Mouse (Mus musculus): ENCODE data around the gene BC030867. TPM values are rescaled to one million over a fixed set of nuclear protein-coding genes. Genes with fewer than 3 reads are reported as not detected.

The BC030867 gene
- polyA plus RNA-seq, 1 experiment from 2014 or later = 22.2 TPM

GRCm38 (mm10) chr11:102297577-102298556 is 49.2 kb downstream of the BC030867 start:
- WGBS = 25% methylated on average over 27 of the region's 27 CpGs
- peak; percentile 30 for ATAC-seq (replicated peaks; ENCODE audit: low FRiP score)

GRCm38 (mm10) chr11:102299839-102300238 is 51.2 kb downstream of the BC030867 start:
- no peak overlapping the region for H3K4me3 ChIP-seq (replicated peaks)
- no peak for ATAC-seq (replicated peaks; ENCODE audit: low FRiP score)
- H3K36me3 ChIP-seq = 0 out of 2 replicates have a peak, but pooled peaks cover under 1% of the 10 kb centered on the region
- H3K9me3 ChIP-seq (replicated peaks) = no peaks in the 10 kb centered on the region
- no peak overlapping the region for H3K4me2 ChIP-seq
- H3K4me1 ChIP-seq = peaks cover 17% of the 10 kb centered on the region
- WGBS = 6% methylated on average over 1 of the region's 1 CpGs
- H3K27ac ChIP-seq = no peak overlapping the region
- no peak overlapping the region for H3K9ac ChIP-seq
- no peaks in the 10 kb centered on the region for H3K27me3 ChIP-seq

More at GRCm38 (mm10) chr11:102297577-102298556, 49.2 kb downstream of the BC030867 start:
- no peaks in the 10 kb centered on the region for H3K27me3 ChIP-seq
- peak overlapping the region; percentile 83 for H3K4me2 ChIP-seq
- peak overlapping the region; percentile 72 for H3K9ac ChIP-seq
- peaks cover 29% of the 10 kb centered on the region for H3K4me1 ChIP-seq
- H3K4me3 ChIP-seq (replicated peaks) = peak overlapping the region; percentile 92
- no peaks in the 10 kb centered on the region for H3K9me3 ChIP-seq (replicated peaks)
- H3K27ac ChIP-seq = peak overlapping the region; percentile 99
- H3K36me3 ChIP-seq = peaks cover 21% of the 10 kb centered on the region

- Histone ChIP-seq H3K27ac (no peak overlapping the region), H3K4me1 (peaks cover 10% of the 10 kb centered on the region), H3K27me3 (no peaks in the 10 kb centered on the region), H3K4me3 (replicated peaks) (no peak overlapping the region), H3K9me3 (replicated peaks) (no peaks in the 10 kb centered on the region), H3K36me3 (peaks cover 32% of the 10 kb centered on the region), H3K4me2 (no peak overlapping the region), H3K9ac (no peak overlapping the region)
- WGBS = 47% methylated on average over 2 of the region's 2 CpGs
- no peak for ATAC-seq (replicated peaks; ENCODE audit: low FRiP score)
These were observed 55.5 kb downstream of the BC030867 start for GRCm38 (mm10) chr11:102304141-102304540.

- Histone ChIP-seq H3K27ac (no peak overlapping the region), H3K36me3 (peaks cover 42% of the 10 kb centered on the region), H3K9ac (no peak overlapping the region), H3K4me1 (peaks cover 22% of the 10 kb centered on the region), H3K9me3 (replicated peaks) (no peaks in the 10 kb centered on the region), H3K4me2 (no peak overlapping the region), H3K27me3 (no peaks in the 10 kb centered on the region), H3K4me3 (replicated peaks) (no peak overlapping the region)
- WGBS = 58% methylated on average over 3 of the region's 3 CpGs
- no peak for ATAC-seq (replicated peaks; ENCODE audit: low FRiP score)
These were observed 56.7 kb downstream of the BC030867 start for GRCm38 (mm10) chr11:102305359-102305758.

GRCm38 (mm10) chr11:102308104-102308503 is 59.4 kb downstream of the BC030867 start:
- H3K4me2 ChIP-seq = no peak overlapping the region
- peaks cover 63% of the 10 kb centered on the region for H3K36me3 ChIP-seq
- no peak overlapping the region for H3K9ac ChIP-seq
- no peak for ATAC-seq (replicated peaks; ENCODE audit: low FRiP score)
- H3K9me3 ChIP-seq (replicated peaks) = no peaks in the 10 kb centered on the region
- H3K27me3 ChIP-seq = no peaks in the 10 kb centered on the region
- 91% methylated on average over 9 of the region's 9 CpGs for WGBS
- H3K4me1 ChIP-seq = peaks cover 33% of the 10 kb centered on the region
- no peak overlapping the region for H3K27ac ChIP-seq
- H3K4me3 ChIP-seq (replicated peaks) = no peak overlapping the region

DNA sequence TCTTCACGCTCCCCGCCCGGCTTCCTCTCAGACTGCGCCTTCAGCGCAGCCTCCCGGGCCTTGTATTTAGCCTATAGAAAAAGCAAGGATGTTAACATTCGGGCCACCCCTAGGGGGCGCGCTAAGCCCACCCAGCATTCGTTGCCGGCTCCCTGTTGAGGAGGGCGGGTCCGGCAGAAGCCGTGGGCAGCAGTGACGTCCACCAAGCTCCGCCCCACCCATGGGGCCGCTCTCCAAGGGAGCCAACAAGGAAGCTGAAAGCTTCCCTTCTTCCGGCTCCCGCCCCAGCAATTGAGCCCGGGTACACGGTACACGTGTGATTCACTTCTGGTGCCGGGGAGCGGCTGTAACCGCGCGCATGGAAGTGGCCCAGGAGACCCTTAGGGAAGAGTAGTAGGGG is 60.3 kb downstream of the BC030867 start:
- WGBS = under 1% methylated on average over 27 of the region's 27 CpGs

GRCm38 (mm10) chr11:102309821-102310617 is 61.3 kb downstream of the BC030867 start:
- peaks cover 33% of the 10 kb centered on the region for H3K4me1 ChIP-seq
- peak overlapping the region; percentile 63 for H3K27ac ChIP-seq
- no peaks in the 10 kb centered on the region for H3K9me3 ChIP-seq (replicated peaks)
- ATAC-seq (replicated peaks; ENCODE audit: low FRiP score) = no peak
- peaks cover 82% of the 10 kb centered on the region for H3K36me3 ChIP-seq
- H3K4me3 ChIP-seq (replicated peaks) = peak overlapping the region; percentile 38
- peak overlapping the region; percentile 8; the same call in 1 of the 2 replicates for H3K9ac ChIP-seq
- WGBS = 86% methylated on average over 22 of the region's 22 CpGs
- H3K27me3 ChIP-seq = no peaks in the 10 kb centered on the region
- H3K4me2 ChIP-seq = peak overlapping the region; percentile 59

More for the DNA sequence above, 60.3 kb downstream of the BC030867 start:
- H3K27ac ChIP-seq = peak overlapping the region; percentile 63
- peaks cover 72% of the 10 kb centered on the region for H3K36me3 ChIP-seq
- peak; percentile 96 for ATAC-seq (replicated peaks; ENCODE audit: low FRiP score)
- H3K9ac ChIP-seq = peak overlapping the region; percentile 8; the same call in 1 of the 2 replicates
- H3K9me3 ChIP-seq (replicated peaks) = no peaks in the 10 kb centered on the region
- peak overlapping the region; percentile 59 for H3K4me2 ChIP-seq
- peak overlapping the region; percentile 38 for H3K4me3 ChIP-seq (replicated peaks)
- H3K4me1 ChIP-seq = peaks cover 33% of the 10 kb centered on the region
- no peaks in the 10 kb centered on the region for H3K27me3 ChIP-seq

DNA sequence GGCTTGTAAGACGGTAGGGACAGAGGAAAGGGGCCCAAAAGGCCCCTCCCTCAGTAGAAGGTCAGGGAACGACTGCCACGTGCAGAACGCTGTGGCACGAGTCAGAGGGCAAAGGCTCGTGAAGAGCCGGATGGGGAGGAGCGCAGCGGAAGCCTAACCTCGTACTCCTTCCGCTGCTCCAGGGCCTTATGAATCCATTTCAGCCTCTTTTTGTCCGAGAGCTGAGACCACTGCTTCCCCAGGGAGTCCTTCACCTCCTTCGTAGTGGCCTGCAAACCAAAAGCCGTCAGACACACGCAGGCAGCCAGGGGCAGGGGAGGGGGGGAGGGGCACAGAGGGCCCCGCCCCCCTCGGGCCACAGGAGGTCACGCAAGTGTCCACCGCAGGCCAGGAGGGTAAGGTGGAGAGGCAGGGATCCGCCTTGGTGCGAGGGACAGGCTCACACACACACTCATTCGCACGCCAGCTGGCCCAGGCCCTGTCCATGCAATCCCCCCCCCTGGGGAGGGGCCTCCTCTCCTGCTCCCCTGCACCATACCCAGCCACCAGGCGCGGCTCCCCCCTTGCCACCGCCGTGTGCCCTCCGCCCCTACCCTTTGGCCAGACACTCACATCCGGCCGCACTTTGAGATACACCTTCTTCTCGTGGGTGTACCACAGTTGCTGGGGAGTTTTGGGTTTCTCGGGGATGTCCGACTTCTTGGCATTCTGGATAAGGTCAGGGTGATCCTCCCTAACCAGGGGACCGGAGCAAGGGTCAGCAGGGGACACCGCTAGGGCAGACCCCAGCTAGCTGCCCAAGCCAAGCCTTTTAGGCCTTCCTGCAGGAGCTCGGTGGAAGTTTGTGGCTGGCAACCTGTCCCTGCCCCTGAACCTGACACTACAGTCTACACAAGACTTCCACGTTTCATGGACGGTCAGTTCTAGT is 62.4 kb downstream of the BC030867 start:
- Histone ChIP-seq H3K36me3 (peaks cover 84% of the 10 kb centered on the region), H3K4me2 (peak overlapping the region; percentile 24; the same call in 1 of the 2 replicates)
- 34% methylated on average over 38 of the region's 38 CpGs for WGBS

GRCm38 (mm10) chr11:102311966-102312365 is 63.3 kb downstream of the BC030867 start:
- no peaks in the 10 kb centered on the region for H3K9me3 ChIP-seq (replicated peaks)
- H3K4me2 ChIP-seq = no peak overlapping the region
- no peak overlapping the region for H3K9ac ChIP-seq
- no peak for ATAC-seq (replicated peaks; ENCODE audit: low FRiP score)
- WGBS = 87% methylated on average over 4 of the region's 4 CpGs
- no peak overlapping the region for H3K4me3 ChIP-seq (replicated peaks)
- H3K36me3 ChIP-seq = peaks cover 74% of the 10 kb centered on the region
- no peaks in the 10 kb centered on the region for H3K27me3 ChIP-seq
- peaks cover 42% of the 10 kb centered on the region for H3K4me1 ChIP-seq
- H3K27ac ChIP-seq = no peak overlapping the region

More for the DNA sequence above, 62.4 kb downstream of the BC030867 start:
- Histone ChIP-seq H3K9ac (no peak overlapping the region; the same call in 1 of the 2 replicates), H3K4me3 (replicated peaks) (no peak overlapping the region), H3K27me3 (no peaks in the 10 kb centered on the region), H3K4me1 (peaks cover 40% of the 10 kb centered on the region), H3K9me3 (replicated peaks) (no peaks in the 10 kb centered on the region), H3K27ac (0 out of 2 replicates have a peak overlapping the region, but pooled peaks have one; percentile 6)
- ATAC-seq (replicated peaks; ENCODE audit: low FRiP score) = no peak

GRCm38 (mm10) chr11:102312586-102312985 is 63.9 kb downstream of the BC030867 start:
- Histone ChIP-seq H3K27me3 (no peaks in the 10 kb centered on the region), H3K4me3 (replicated peaks) (no peak overlapping the region), H3K9ac (no peak overlapping the region), H3K36me3 (peaks cover 68% of the 10 kb centered on the region), H3K9me3 (replicated peaks) (no peaks in the 10 kb centered on the region), H3K4me1 (peaks cover 42% of the 10 kb centered on the region), H3K4me2 (no peak overlapping the region), H3K27ac (no peak overlapping the region)
- no peak for ATAC-seq (replicated peaks; ENCODE audit: low FRiP score)
- 88% methylated on average over 6 of the region's 6 CpGs for WGBS

GRCm38 (mm10) chr11:102314321-102314720 is 65.6 kb downstream of the BC030867 start:
- WGBS = 89% methylated on average over 12 of the region's 12 CpGs

More at GRCm38 (mm10) chr11:102314321-102314720, 65.6 kb downstream of the BC030867 start:
- no peak overlapping the region for H3K4me2 ChIP-seq
- no peak overlapping the region for H3K9ac ChIP-seq
- H3K9me3 ChIP-seq (replicated peaks) = no peaks in the 10 kb centered on the region
- H3K36me3 ChIP-seq = peaks cover 58% of the 10 kb centered on the region
- peaks cover 35% of the 10 kb centered on the region for H3K4me1 ChIP-seq
- no peak overlapping the region for H3K27ac ChIP-seq
- H3K4me3 ChIP-seq (replicated peaks) = no peak overlapping the region
- H3K27me3 ChIP-seq = no peaks in the 10 kb centered on the region
- no peak for ATAC-seq (replicated peaks; ENCODE audit: low FRiP score)

All from kidney, embryonic 15.5 days (tissue).